Mouse (Mus musculus) bone marrow macrophage, adult 2 months (primary cell): Measurements from ENCODE around the gene Ccdc8.

Source experiments
- CTCF ChIP-seq: IDR thresholded peaks from 2 replicates; pipeline ENCODE4 v1.5.1; 2012; ENCODE audit warnings: low read depth, mild to moderate bottlenecking, low read length, moderate library complexity
- POLR2A ChIP-seq: IDR thresholded peaks from 2 replicates; pipeline ENCODE4 v1.6.1; 2012; ENCODE audit warnings: mild to moderate bottlenecking, low read depth, low read length, borderline replicate concordance

DNA sequence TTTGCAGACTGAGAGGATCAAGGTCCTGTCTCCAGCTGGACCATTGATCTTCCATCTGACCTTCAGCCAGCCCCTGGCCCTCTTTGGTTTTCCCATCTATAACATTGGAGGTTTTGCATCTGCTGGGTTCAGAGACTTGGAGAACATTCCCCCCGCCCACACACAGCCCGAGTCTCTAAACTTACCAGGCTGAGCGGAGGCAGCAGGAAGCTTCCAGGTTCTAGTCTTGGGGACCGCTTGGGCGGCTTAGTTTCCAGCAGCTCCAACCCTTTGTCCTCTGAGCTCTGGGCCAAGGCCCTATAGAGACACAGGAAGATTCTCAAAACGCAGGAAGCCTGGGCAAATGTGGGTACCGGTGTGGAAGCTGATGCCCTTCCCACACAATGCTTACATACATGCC lies 46.9 kb downstream of the Ccdc8 start:
- TF ChIP-seq CTCF, result no peak
- no peak for TF ChIP-seq POLR2A
